Mouse (Mus musculus): ENCODE measurements at regions not wholly inside any gene's neighbourhood (a gene's known extent, or its start where the extent isn't known, plus 50 kb on each side); places are given as distances from the start of the nearest gene placed in this dataset.

DNA sequence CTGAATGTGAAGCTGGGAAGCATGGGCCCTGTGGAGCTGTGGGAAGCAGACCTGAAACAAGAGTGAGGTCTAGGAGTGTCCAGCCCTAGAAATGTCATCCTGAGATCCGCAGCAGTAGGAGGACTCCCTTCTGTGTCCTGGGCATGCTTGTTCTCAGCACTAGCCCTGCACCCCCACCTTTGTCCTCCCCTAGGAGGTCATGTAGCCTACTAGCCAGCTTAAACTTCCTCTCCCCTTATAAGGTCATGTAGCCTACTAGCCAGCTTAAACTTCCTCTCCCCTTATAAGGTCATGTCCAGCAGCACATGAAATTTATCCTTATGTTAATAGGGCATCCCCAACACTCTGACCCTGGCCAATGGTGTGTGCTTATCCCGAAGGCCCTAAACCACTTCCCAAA is 363.5 kb upstream of the Zeb2 start:
- DNase-seq: no peak

DNA sequence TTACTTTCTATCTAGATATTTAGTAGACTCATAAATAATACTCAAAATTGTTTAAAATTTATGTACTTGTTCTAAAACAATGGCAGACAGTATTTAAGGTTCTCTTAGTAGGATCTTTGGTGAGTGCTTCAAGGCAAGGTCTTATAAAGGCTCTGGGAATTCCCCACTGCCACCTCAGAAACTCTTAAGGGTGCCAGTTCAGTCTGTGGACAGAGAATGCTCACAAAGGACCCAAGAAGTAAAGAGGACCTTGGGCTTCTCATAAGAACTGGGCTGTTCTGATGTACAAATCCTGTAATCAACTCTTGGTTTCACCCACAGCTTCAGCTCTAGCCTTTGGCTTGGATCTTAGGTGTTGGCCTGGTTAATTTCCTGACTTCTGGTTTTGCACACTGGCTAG is 358.8 kb upstream of the Zeb2 start:
- no peak for DNase-seq

DNA sequence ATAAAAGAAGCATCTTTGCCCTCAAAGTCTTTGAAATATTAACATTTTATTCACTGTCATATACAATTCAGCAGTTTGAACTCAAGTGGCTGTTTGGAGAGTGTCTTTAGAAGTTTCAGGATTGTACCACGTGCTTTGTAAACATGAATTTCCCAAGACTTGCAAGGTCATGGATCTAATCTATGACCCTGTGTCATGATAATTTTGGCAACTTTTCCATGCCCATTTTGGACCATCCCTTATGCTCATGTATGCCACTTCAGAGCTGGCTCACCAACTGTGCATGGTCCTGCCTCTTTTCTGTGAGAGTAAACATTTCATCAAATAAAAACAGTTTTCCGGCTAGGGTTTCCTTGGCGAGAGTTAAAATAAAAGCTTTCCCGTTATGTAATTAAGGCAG is 347.1 kb upstream of the Zeb2 start:
- no peak for DNase-seq

DNA sequence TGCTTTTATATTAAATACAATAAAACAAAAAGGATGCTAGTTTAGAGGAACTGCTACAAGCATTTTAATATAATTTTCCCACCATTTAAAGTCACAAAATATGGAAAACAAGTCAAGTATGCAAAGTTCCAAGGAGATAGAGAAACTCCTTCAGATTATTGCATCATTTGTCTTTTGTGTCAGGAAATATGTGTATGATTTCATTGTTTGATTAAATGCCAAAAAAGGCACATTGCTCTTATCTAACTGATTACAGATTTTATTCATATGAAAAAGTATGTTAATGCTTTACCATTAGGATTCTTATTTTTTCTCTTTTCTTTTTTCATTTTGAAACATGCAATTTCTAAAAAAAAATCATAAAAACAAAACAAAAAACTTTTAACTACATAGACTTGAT is 342.2 kb upstream of the Zeb2 start:
- no peak for DNase-seq

DNA sequence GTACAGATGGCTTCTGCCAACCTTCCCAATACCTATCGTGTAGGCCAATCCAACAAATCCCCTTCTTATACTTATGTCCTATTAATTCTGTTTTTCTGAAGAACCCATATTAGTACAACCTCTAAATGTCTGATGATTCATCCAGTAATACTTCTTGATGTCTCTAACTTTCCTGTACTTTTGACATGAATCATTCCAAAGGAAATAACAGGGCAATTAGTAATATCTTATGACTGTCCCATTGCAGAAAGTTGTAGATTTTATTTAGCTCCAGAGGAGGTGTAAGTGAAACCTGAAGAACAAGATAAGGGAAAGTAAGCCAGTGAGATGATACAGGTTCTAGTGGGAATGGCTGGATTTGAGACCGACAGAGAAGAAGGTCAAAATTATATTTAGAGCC is 337.6 kb upstream of the Zeb2 start:
- no peak for DNase-seq

DNA sequence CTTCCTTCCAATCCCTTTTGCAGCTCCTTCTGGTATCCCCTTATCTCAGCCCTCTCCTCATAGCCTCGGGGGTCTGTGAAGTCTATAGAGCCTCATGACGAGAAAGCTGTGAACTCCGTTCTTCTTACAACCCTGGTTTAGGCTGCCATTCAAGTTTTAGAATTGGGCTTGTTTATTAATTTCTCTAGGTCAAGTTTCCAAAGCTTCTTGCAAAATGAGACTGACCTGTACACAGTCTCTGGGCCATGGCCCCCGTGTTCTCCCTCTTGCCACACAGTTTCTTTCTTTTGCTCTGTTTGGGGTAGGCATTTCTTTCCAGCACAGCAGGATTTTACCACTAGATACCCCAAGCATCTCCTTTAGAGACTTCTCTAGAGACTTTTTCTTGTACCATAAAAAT is 322.0 kb upstream of the Zeb2 start:
- DNase-seq: no peak

DNA sequence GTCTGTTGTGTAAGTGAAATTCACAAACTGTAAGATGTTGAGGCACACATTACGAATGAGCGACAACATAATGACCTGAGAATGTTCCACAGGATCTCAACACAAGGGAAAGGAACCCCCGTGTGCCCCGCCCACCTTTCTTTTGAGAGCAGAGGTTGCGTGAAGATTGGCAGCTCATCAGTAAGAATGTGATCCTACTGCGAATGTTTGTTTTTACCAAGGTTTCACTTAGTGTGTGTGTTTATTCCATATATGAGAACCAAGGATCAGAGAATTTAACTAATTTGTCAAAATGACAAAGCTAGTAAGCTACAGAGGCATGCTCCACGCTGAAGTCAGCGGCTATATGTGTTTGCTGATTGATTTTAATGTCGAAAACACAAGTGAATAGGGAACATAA is 321.5 kb upstream of the Zeb2 start:
- no peak for DNase-seq

DNA sequence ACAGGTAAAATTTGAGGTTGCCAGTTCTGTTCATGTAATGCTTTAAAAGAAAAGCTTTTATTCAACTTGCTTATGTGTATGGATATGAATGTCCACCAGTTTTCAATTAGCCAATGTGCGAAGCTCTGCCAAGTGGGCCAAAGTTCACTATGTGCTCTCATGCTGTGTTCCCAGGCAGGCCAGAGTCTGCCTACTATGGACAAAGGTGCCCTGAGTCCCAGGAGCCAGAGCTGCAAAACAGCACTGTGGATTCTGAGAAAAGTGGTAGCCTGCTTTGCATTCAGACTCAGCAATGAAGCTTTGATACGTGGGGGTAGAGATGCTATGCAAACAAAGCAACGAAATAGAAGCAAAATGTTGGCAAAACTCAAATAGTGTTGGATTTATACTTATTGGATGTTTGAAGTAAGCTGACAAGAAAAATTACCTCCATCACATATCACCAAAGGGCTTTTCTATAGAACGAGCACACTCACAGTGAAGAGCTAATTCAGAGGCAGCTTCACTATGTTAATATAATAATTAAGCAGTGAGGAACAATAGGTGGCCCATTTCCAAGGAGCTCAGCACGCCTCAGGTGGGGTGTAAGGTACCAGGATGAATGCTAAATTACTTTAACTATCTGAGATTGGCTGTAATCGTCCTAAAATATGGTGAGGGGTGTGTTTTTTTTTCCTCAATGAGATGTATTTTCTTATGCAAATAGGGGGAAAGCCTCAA is 318.2 kb upstream of the Zeb2 start:
- no peak for DNase-seq

DNA sequence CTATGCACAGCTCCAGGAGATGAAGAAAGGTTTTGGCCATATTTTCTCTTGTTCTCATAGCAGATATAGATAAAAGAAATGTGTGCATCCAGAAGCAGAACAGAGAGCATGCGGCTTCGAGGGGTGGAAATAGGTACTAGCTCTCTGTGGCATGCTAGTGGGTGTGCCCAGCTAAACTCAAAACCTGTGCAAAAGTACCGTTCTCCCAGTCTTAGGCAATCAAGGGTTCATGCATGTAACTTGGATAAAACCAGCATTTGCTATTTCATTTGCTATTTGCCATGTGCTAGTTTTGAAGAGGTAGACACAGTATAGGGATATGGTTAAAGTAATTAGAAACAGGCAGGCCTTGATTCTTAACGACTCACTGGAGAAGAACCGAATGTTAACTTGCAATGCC is 317.6 kb upstream of the Zeb2 start:
- DNase-seq: no peak

DNA sequence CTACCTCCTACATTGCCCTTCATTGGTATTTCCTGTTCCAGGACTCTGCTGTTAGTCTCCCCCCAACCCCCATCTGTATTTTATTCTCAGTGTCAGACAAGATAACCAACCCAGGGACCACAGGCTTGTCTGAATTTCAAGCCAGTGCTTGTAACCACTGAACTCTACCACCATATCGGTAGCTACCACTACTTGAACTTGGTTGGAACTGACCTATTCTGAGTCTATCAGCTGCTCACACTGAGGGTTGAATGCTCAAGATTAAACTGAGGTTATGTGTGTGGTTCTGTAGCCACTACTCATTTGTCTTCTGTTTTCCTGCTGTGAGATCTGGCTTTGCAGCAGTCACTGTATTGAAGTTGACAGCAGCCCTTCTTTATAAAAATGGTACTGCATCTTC is 317.0 kb upstream of the Zeb2 start:
- no peak for DNase-seq

DNA sequence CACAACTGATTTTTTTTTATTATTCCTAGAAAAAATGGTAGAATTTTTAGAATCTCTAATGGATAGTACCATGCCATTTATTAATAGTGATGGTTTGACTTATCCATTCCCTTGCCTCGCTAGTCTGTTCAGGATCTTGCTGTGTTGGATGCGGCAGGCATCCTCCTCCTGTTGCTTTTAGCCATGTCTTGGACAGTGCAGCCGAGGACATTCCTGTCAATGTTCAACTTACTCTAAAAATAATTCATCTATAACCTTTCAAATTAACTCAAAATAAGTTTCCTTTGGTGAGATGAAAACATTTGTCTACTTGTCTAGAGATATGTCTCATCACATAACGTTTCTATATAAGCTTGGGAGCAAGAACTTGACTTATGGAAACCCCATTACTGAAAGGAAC is 314.2 kb upstream of the Zeb2 start:
- no peak for DNase-seq

DNA sequence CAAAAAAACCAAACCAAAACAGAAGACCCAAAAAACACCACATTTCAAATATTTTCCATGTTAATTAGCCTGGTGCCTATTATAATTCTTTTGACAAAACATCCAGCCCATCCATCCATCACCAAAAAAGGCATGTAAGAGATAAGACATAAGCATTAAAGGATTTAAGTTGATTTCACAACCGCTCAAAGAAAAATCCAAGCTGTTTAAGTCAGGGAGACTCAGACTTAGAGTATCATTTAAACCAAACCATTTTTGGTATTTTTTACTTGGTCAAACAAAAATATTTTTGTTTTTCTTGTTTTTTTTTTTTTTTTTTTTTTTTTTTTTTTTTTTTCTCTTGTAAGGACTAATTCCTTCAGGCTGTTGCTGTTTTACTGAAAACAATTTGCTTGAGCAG is 304.6 kb upstream of the Zeb2 start:
- DNase-seq: no peak

DNA sequence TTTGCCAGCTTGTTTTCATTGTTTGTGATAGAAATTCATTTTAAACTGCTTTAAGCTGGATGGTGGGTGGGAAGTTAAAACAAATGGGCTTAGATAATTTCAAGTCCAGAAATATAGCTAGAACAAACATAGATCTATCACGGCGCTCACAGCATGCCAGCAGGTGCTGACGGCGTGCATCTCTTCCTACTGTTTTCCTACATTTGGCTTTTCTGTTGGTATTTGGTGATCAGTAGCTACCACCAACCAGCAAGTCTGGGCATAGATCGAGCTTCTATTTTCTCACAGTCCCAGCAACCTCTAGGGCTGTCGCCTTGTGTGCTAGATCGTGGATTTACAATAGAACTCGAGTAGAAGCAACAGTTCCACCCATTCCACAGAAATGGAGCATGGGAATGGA is 290.9 kb upstream of the Zeb2 start:
- DNase-seq: no peak

DNA sequence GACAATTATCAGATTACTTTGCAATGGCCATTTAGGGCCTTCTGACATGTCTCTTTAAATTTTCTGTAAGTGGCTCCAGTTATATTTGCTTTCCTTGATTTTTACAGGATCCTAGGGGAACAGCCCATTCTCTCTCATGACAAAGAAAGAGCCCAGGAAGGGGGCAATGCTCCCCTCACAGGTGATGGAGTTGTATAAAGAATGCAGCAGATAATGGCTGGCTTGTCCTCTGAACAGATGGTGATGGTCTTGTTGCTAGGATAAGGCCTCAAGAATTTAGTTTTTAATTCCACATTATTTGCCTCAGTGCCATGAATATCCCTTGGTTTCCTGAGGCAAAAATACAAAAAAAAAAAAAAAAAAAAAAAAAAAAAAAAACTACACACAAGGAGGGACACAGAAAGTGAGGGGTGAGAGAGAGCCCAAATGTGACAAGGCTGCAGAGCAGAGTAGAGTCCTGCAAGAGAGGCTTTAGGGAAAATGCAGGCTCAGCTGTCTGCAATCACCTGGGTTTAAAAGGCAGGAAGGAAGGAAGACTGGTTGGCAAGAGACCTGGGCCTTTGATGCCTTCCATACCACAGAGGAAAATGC is 272.8 kb upstream of the Zeb2 start:
- DNase-seq: no peak

DNA sequence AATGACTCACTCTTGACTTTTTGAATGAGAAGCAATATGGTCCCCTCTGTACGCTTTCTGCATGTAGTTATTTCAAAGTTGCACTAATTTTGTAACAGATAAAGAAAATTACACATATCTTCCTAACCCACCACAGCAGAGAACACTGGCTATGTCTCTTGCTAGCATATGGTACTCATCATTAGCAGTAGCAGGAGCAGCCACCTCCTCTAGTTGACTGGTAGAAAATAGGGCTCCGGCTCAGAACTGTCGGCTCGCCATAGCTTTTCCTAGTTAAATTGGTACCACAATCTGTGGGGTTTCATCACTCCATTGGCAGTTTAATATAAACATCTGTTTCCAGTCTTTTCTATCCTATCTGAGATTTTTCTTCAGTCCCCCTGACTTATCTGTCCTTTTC is 254.1 kb upstream of the Zeb2 start:
- no peak for DNase-seq

DNA sequence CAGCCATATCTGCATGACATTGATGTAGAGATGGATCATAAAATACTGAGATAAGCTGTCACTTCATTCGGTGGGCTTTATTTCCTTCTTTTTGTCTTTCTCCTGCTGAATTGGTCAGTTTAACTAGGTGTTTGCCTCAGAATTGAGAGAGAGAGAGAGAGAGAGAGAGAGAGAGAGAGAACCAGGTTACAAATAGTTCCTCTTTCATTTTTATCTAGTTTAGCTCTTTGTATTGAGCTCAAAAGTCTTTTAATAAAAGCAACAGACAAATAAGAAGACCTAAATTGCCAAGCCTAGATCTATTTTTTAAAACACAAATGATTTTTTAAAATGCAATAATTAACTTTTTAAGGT is 253.4 kb upstream of the Zeb2 start:
- DNase-seq: no peak

DNA sequence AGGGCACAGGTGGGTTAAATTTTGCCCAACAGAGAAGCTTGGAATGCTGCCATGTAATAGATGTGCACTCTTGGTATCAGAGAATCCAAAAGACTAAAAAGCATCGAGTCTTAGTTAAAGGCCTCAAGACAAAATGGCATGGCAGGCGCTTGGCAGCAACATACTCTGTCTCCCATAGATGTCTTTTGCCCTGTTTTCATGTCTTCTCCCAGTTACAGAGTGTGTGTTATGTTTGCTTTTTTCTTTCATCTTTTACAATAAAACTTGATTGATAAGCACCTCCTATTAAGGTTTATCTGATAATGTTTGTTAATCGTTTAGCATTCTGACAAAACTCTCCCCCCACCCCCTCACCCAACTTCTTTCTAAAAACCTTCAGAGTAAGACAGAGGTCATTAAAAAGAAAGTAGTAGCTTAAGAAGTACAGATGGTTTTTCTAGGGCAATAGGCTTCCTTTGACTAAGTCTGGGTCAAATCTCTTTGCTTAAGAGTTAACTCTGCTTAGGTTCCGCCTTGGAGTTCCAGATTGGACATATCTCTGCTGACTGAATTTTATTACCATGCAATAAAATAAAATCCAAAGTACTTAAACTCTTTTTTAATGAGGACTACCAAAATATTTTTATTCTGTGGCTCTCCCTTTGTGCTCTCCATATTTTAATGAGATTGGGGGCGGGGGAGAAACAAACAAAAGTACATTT is 252.9 kb upstream of the Zeb2 start:
- no peak for DNase-seq

DNA sequence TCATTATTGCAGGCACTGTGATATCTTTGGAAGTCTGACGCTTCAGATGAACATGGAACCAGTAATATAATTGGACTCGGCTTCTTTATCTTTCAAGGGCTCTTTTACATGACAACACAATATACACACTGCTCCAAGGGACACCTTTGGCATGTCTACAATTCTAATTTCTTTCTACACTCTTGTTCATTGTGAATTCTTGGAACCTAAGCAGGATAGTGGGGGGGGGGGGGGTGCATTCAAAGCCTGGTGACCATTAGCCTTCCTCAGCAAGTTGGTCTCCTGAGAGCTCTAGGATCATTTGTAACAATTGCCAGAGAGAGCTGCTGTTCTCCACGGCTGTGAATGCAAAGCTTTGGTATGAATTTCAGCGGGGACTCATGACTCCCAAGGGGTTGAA is 252.2 kb upstream of the Zeb2 start:
- no peak for DNase-seq

DNA sequence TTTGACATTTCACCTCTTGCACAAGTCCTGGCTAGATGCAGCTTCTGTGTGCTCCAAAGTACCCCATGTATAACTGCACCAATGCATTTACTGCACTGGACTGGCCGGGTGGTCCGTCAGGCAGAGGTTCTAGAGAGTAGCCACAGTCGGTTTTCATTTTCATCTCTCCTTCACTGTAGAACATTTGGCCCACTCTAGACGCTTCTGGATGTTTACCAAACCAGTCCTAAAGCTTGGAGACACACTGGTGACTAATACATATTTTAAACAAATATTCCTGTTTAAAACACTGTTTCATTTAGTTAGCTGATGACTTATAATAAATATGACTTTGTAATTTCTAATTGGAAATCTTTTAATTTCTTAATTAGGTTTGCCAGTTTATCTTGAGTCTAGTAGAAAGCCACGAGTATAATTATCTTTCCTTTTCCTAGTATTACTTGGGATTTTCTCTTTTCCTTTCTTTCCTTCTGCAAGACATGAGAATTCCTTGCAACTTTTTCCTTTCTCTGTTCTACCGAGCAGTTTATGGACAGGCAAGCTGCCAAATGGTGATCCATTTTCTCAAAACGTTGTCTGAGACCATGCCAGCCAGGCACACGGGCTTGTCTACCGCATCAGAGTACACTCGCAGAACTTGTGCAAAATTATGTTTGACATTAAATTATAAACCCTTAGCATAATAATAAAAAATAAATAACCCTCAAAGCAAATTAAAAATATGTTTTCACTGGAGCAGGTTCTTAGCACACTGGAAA is 250.4 kb upstream of the Zeb2 start:
- peak; percentile 24 to 28 for DNase-seq

DNA sequence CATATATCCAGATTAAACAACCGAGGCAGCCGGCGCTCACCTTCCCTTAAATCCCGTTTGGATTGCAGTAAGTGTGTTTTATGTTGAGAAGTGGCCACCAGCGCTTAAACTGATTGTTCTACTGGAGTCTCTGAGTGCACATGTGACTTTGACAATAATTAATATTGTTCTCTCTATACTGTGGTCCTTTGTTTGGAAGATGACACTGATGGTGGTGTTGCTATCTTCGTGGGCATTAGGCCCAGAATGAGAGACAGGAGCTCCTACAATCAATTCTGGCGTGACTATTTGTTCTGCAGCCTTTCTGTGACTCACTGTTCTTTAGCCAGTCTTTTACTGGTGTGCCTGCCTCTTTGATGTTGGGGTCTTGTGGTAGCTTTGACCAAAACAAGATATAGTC is 240.1 kb upstream of the Zeb2 start:
- no peak for DNase-seq

DNA sequence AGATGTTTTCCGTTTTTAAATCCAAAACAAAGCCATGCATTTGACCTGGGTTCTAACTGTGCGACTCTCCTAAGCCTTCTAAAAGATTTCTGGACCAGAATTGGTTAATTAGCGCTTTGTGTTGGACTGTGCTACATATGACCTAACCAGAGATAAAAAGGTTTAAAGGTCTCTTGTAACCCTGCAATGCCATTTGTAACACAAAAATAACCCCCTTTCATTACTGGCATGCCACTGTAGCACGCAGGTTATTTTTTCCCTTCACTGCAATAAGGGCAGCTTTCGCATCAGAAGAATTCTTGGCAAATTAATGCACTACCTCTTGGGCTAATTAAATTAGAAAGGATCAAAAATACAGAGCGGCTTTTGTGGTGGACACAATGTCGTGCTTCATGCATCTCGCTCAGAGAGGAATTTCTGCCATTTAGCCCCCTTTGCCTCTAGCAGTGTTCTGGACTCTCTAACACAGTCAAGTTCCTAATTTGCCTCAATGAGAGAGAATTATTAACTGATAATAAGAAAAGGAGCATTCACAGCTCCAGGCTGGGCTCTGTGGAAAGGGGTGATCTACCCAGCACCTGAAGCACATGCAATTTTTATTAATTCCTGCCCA is 239.5 kb upstream of the Zeb2 start:
- DNase-seq: no peak

DNA sequence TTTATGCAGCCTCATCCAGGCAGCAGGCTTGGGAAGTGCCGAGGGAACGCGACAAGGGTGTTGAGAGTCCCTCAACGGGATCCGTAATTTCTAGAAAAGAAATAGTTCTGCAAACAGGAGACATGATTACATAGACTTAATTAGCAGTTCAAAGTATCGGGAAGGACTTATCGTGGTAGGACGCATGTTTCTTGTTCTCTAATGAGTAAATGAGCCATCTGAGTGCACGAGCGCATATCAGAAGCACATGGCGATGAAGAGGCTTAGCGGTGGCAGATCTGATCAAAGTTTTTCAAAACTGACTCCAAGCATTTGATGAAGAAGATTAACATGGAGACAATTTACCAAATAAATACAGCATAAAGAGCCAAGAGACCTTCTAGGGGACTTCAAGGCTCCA is 238.8 kb upstream of the Zeb2 start:
- DNase-seq: no peak

DNA sequence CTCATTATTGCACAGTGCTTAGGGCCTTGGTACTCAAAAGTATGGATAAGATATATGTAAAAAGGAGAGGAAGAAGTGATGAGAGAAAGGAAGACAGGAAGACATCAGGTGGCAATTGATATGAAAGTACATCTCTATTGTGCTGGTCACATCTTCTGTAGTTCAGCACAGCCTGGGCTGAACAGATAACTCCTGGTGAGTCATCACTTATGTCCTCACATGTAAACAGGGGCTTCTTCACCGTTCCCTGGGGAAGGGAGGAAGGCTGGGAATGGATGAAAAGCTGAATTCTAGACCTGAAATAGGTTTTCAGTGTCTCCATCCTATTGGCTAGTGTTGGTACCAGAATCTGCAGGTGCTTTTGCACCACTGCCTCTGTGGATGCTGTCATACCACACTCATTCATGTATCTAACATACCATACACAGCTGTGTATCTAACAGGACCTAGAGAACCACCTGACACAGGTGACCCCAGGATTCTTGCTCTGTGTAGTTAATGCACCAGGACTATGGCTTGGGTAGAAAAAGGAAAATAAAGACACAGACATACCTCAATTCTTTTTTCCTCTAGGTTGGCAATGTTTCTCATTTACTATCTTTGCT is 234.4 kb upstream of the Zeb2 start:
- no peak for DNase-seq
